Mouse (Mus musculus) Muller cell, postnatal 12 days (primary cell): ENCODE data around the gene Nrxn3.
A peak's percentile ranks its signal among the peaks of the same experiment; 100 is the strongest.

Experiments
- DNase-seq: peaks from one replicate; pipeline ENCODE4 v3.0.0-alpha.2; 2015; ENCODE audit errors: inconsistent ontology term

The Nrxn3 gene

DNA sequence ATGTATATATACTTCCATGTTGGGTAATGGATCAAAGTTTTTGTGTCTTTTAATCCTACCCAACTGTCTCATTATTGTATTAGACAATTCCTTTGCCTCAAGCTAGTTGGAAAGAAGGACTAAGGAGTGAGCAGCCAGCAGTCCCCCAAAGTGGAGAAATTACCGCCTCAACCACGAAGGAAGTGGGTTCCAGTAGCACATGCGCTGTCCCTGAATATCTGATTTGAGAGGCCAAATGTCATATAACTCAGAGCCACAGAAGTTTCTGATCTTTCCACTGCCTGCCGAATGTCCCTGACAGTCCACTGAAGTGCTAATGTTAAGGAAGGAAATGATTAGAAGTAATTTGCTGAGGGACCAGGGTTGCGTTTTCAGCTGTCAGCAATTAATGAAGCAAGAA lies 1223.8 kb downstream of the Nrxn3 start:
- no peak for DNase-seq

DNA sequence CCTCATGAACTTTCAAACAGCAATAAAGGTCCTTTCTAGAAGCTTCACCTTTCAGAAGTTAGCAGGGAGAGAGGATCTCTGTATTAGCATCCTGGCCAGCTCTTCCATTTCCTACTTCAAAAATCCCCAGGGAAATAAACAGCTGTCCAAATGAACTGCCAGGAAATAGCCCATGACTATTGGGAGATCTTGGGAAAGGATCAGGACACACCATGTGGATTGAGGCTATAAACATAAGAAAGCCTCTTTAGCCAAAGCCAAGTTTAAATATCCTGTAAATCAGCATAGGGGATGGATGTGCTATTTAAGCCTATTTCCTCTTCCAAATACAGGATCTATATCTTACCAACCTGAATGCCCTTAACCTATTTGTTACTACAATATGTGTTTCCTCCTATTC lies 1230.6 kb downstream of the Nrxn3 start:
- no peak for DNase-seq

- no peak for DNase-seq
These were observed 1231.0 kb downstream of the Nrxn3 start for GRCm38 (mm10) chr12:89953649-89954048.

GRCm38 (mm10) chr12:89954441-89955070 lies 1231.9 kb downstream of the Nrxn3 start:
- DNase-seq: no peak

- no peak for DNase-seq
These were observed 1240.4 kb downstream of the Nrxn3 start for GRCm38 (mm10) chr12:89963073-89963472.

DNA sequence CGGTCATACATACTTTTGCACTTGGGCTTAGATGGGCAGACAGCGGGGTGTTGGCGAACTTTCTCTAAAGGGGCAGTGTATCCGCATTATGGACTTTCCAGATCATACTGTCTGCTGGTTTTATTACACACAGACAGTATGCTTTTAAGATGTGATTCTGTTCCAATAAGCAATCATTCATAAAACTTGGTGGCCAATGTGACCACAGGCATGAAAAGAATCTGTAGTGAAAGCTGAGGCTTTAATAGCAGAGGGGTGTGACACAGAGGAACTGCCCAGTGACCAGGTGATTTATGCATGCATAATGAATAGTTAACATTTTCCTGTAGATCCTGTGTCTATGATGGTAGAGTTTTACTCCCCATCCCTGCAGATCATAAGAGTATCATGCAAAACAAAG lies 1254.0 kb downstream of the Nrxn3 start:
- peak; percentile 62 for DNase-seq

DNA sequence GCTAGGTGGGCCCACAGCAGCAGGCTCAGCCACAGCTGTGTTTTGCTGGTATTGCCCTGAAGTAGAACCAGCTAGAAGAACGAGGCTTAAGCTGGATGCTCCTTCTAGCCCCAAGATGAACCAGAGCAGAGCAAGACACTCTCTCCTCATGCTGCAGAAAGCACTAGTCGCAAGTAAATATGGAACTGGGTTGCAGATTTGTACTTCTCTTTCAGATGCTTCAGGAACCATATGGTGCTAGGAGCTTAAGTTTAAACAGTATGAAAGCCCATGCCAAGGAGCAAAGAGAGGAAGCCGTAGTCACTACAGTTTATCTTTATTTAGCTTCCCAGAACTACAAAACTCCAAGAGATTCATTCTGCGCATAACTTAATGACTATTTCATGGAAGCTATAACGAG lies 1254.8 kb downstream of the Nrxn3 start:
- no peak for DNase-seq

DNA sequence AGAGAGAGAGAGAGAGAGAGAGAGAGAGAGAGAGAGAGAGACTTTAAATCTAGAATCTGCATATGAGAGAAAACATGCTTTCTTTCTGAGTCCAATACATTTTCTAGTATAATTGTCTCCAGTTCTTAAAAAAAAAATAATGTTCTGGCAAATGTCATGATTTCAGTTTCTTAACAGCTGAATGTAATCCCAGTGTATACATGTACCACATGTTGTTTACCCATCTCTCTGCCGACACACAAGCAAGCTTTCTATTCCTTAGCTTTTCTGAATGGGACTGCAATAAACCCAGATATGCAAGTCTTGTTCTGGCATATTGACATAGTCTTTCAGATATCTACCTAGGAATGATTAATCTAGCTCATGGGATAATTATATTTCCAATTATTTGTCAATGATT lies 1256.5 kb downstream of the Nrxn3 start:
- no peak for DNase-seq

GRCm38 (mm10) chr12:89982445-89982844 lies 1259.8 kb downstream of the Nrxn3 start:
- no peak for DNase-seq

DNA sequence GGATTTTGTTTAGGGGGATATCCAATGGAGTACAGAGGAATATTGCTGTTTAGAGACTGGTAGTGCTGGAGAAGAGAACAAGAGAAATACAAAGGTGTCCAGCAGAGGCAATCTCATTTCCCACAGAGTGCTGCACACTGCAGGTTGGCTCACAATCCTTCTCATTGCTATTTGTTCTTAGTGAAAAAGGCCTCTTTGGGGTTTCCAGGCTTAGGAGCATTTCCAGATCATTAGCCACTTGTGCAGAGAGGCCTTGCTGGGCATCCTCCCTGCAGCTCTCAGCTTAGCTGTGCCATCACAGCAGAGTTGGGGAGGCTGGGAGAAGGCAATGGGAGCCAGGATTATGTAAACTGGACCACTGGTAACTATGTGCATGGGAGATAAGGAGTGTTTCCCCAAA lies 1260.7 kb downstream of the Nrxn3 start:
- DNase-seq: no peak

DNA sequence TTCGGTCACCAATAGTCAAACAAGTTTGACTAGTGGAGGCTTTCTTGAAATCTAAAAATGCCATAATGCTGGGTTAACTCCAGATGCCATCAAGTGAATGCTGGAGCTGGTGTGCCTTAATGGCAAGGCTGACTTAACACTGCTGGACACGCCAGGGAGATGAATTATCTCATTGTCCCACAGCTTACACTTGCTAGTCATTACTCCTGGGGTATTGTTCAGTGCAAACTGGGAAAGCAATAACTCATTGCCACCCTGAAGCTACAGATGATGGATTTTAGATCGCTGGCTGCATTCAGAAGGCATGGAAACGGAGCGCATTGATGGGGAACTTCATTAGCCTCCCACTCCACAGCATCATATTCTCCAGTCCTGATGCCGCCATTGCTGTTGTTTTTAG lies 1263.5 kb downstream of the Nrxn3 start:
- DNase-seq: no peak

GRCm38 (mm10) chr12:89993273-89993672 lies 1270.6 kb downstream of the Nrxn3 start:
- DNase-seq: no peak

- no peak for DNase-seq
These were observed 1272.7 kb downstream of the Nrxn3 start for GRCm38 (mm10) chr12:89995392-89995791.

DNA sequence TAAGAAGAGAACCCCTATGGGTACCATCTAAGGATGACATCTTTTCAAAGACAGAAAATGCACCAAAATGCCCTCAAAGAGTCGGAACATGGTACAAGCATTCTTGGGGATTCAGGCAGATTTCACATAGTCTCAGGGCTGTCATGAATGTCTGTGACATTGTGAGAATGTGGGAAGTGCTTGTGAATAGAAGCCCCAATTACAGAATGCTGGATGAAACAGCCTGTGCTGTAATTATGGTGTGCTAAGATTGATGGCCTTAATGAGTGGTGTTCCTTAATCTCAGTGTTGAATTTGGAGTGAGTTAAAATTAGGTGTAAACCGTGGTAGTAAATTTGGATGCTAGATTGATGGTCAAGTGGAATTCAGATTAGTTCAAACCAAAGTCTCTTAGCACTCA lies 1287.6 kb downstream of the Nrxn3 start:
- DNase-seq: no peak

DNA sequence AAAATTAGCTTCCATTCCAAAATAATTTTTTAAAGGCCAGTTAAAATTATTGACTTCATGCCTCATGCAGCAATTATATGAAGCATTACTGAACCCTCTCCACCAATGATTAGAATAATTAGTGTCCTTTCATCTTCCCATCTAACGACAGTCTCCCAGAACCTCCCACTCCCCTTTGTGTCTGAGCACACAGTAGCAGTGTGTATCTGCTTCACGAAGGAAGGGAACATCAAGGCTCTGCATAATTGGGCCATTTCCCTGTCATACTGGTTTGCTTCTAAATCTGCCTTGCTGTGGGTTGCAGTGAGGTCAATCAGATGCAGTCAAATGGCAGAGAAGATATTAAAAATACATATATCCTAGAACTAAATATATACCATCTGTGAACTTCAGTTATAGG lies 1291.3 kb downstream of the Nrxn3 start:
- no peak for DNase-seq

- DNase-seq: peak; percentile 69
These were observed 1304.3 kb downstream of the Nrxn3 start for GRCm38 (mm10) chr12:90027023-90027422.

DNA sequence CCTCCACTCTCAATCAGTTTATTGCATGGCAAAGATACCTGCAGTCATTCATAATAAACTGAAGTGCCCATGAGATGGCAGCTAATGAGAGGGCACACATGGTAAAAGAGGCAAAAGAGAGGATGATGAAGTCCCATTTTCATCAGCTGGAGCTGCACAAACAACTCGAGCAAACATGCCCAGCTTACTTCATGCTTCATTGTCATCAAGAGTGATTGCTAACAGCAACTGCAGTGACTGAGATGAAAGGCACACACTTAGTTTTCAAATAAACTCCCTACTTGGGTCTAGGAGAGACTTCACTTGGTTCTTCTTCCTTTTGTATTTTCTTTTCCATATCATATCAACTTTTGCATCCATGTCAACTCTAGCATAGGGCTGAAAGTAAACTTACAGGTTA lies 1318.4 kb downstream of the Nrxn3 start:
- no peak for DNase-seq

DNA sequence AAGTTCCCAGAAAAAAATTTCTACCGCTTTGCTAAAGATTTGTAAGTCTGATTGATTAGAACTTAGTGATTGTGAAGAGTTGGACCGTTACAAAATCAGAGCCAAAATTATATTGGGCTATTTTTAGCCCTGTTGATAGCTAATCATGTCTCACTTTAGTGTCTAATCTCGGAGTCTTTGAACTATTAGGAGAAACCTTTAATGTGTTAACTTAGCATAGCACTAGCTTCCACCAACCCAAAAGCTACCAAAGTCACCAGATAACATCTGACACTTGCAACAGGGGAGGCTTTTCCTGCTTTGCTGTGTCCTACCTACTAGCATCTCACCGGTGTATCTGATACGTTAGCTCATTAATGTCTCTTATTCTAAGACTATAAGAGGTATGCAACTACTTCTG lies 1333.6 kb downstream of the Nrxn3 start:
- no peak for DNase-seq

- no peak for DNase-seq
These were observed 1337.1 kb downstream of the Nrxn3 start for GRCm38 (mm10) chr12:90059786-90060185.

- DNase-seq: no peak
These were observed 1338.6 kb downstream of the Nrxn3 start for GRCm38 (mm10) chr12:90061312-90061711.

DNA sequence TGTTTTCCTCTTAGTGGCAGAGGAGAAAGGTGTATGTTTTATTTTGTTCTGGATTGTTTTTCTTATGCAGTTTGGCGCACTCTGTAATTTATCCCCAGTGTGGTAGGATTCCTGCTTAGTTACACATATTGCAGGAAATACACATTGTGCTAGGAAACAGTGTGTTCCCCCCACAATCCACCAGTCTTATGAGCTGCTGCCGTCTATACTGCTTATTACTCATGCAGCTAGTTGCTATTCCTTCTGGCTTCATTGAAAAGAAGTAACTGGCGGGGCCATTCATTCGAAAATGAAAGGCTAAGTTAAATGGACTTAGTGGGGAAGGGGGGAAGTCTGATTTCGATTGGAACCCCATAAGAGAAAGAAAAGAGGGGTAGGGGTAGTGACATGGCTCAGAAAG lies 1339.5 kb downstream of the Nrxn3 start:
- DNase-seq: no peak

DNA sequence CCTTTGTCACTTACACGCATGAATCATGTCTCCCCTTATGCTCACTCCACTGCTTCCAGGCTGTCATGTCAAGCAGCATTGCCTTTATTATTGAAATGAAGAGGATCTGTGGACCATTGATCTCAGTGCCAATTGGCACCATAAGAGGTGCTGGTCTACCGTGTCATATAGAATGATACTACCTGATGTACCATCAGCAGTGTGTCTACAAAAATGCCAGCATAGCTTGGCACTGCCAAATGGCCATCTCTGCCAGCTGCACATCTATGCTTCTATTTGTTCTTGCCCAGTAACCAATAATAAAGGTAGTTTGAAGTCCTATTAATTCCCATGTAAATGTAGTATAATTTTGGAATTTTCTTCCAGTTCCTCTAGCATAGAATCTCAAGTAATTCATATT lies 1340.8 kb downstream of the Nrxn3 start:
- no peak for DNase-seq

DNA sequence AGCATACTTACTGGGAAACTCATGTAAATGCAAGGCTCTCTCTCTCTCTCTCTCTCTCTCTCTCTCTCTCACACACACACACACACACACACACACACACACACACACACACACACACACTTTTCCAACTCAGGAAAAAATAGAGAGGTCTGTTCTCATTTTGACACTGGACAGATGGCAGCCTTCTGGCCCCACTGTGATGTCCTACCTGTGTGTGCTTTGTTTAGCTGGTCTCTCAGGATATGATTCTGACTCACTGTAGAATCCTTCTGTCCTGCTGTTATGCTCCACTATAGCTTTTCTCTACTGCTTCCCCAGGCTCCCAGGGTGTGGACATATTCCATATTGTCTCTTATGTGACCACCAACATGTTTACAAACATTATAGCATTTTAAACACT lies 1363.2 kb downstream of the Nrxn3 start:
- no peak for DNase-seq

- no peak for DNase-seq
These were observed 1373.1 kb downstream of the Nrxn3 start for GRCm38 (mm10) chr12:90095754-90096153.
